Mouse (Mus musculus) embryo, embryonic 9.5 days (tissue): ENCODE results near the gene Sprr2h.

Source experiments
- DNase-seq: peaks from one replicate; pipeline ENCODE4 v3.0.0-alpha.2; 2017; ENCODE audit errors: extremely low spot score

Gene Sprr2h

GRCm38 (mm10) chr3:92385385-92385784 lies at the start of gene Sprr2h:
Sprr2h (plus strand) TSS chr3:92385685.
- DNase-seq, result no peak

GRCm38 (mm10) chr3:92336278-92336677 lies 49.2 kb upstream of the Sprr2h start:
- DNase-seq, result no peak

GRCm38 (mm10) chr3:92338840-92339239 lies 46.6 kb upstream of the Sprr2h start, which contains the start of gene Sprr2d:
Sprr2d (plus strand) TSS chr3:92339140.
- DNase-seq, result no peak

- DNase-seq, result no peak
Observed at GRCm38 (mm10) chr3:92351843-92352242, 33.6 kb upstream of the Sprr2h start, which contains the start of gene Sprr2e. Sprr2e (plus strand) TSS chr3:92352143.

GRCm38 (mm10) chr3:92361619-92362018 lies 23.9 kb upstream of the Sprr2h start:
- DNase-seq, result no peak

GRCm38 (mm10) chr3:92364887-92365286 lies 20.6 kb upstream of the Sprr2h start, which contains the start of gene Sprr2f:
Sprr2f (plus strand) TSS chr3:92365187.
- no peak for DNase-seq

- DNase-seq, result no peak
Observed at GRCm38 (mm10) chr3:92373613-92374012, 11.9 kb upstream of the Sprr2h start.

- DNase-seq, result no peak
Observed at GRCm38 (mm10) chr3:92394301-92394700, 8.8 kb downstream of the Sprr2h start.

- DNase-seq, result no peak
Observed at GRCm38 (mm10) chr3:92407691-92408090, 22.2 kb downstream of the Sprr2h start, which contains the start of gene Sprr2i. Sprr2i (plus strand) TSS chr3:92407991.

GRCm38 (mm10) chr3:92417782-92418181 lies 32.3 kb downstream of the Sprr2h start, which contains the start of gene Sprr2j-ps:
Sprr2j-ps (plus strand) TSS chr3:92418082.
- DNase-seq, result no peak

GRCm38 (mm10) chr3:92429323-92429722 lies 43.8 kb downstream of the Sprr2h start, which contains the start of gene Gm9774:
Gm9774 (minus strand) TSS chr3:92429423.
- no peak for DNase-seq

- no peak for DNase-seq
Observed at GRCm38 (mm10) chr3:92432282-92432681, 46.8 kb downstream of the Sprr2h start, which contains the start of gene Sprr2k. Sprr2k (plus strand) TSS chr3:92432582.
